Mouse (Mus musculus) ES-Bruce4 (cell line): Measurements from ENCODE around the gene Spice1.

Experiments
- CTCF ChIP-seq: IDR thresholded peaks from one replicate; pipeline ENCODE4 v1.8.1; 2011; ENCODE audit warnings: low read depth, low read length
- POLR2A ChIP-seq: IDR thresholded peaks from one replicate; pipeline ENCODE4 v1.8.1; 2011; ENCODE audit warnings: low read length; ENCODE audit not compliant: insufficient read depth

- TF ChIP-seq POLR2A (no peak), CTCF (no peak)
These were observed 88.0 kb downstream of the Spice1 start for GRCm38 (mm10) chr16:44434931-44435330.
